Mouse (Mus musculus) neural tube, embryonic 14.5 days (tissue): ENCODE measurements around the gene Mtcl1. TPM values are rescaled to one million over a fixed set of nuclear protein-coding genes. Genes with fewer than 3 reads are reported as not detected.

ENCODE experiments used
- ATAC-seq: fragments of 200-750 bp; cut with Nextera tagmentation; 2 replicates; pipeline ENCODE4 v1.8.0; 2017; ENCODE audit warnings: low read depth, mild to moderate bottlenecking, moderate TSS enrichment, moderate library complexity
- H3K27ac ChIP-seq: fragments of 300-500 bp; sonication (generic); 2 replicates; pipeline ENCODE4 v1.5.1; 2014; ENCODE audit warnings: low read depth, mild to moderate bottlenecking, control low read depth, low read length, moderate library complexity, mixed read lengths
- H3K27me3 ChIP-seq: fragments of 300-500 bp; sonication (generic); 2 replicates; pipeline ENCODE4 v1.6.1; 2014; ENCODE audit warnings: low read length; ENCODE audit not compliant: control insufficient read depth, insufficient read depth
- H3K36me3 ChIP-seq: fragments of 300-500 bp; sonication (generic); 2 replicates; pipeline ENCODE4 v1.6.1; 2014; ENCODE audit warnings: low read length, mixed read lengths; ENCODE audit not compliant: control insufficient read depth, insufficient read depth
- H3K4me1 ChIP-seq: fragments of 300-500 bp; sonication (generic); 2 replicates; pipeline ENCODE4 v1.6.1; 2014; ENCODE audit warnings: low read length; ENCODE audit not compliant: control insufficient read depth, insufficient read depth
- H3K4me2 ChIP-seq: fragments of 300-500 bp; sonication (generic); 2 replicates; pipeline ENCODE4 v1.6.1; 2014; ENCODE audit warnings: mild to moderate bottlenecking, low read depth, low read length, control low read depth
- H3K4me3 ChIP-seq: fragments of 300-500 bp; sonication (generic); 2 replicates; pipeline ENCODE4 v1.5.1; 2014; ENCODE audit warnings: low read depth, low read length, control low read depth, mixed read lengths
- H3K9ac ChIP-seq: fragments of 300-500 bp; sonication (generic); replicated peaks from 2 replicates; pipeline ENCODE4 v1.6.1; 2014; ENCODE audit warnings: low read depth, mild to moderate bottlenecking, control low read depth, low read length, mixed read lengths
- H3K9me3 ChIP-seq: fragments of 300-500 bp; sonication (generic); 2 replicates; pipeline ENCODE4 v1.6.1; 2016; ENCODE audit warnings: low read length; ENCODE audit not compliant: control insufficient read depth
- WGBS: fragments of 180-500 bp; shearing (Covaris S2); extraction: QIAGEN DNeasy Blood & Tissue Kit; methylation state at CpG from one replicate; pipeline ENCODE4 v1.1.7; 2014; 5-methylcytosine and 5-hydroxymethylcytosine counted together
- polyA plus RNA-seq: library from polyadenylated mRNA; unstranded; fragments of >200 nt; fragmentation: Nextera tagmentation; extraction: Ambion mirVana; gene quantifications from 2 replicates; pipeline ENCODE4 v1.2.1, GENCODE M21; 2014

Gene Mtcl1
- polyA plus RNA-seq, 1 experiment from 2014 or later, result 33.4 TPM

DNA sequence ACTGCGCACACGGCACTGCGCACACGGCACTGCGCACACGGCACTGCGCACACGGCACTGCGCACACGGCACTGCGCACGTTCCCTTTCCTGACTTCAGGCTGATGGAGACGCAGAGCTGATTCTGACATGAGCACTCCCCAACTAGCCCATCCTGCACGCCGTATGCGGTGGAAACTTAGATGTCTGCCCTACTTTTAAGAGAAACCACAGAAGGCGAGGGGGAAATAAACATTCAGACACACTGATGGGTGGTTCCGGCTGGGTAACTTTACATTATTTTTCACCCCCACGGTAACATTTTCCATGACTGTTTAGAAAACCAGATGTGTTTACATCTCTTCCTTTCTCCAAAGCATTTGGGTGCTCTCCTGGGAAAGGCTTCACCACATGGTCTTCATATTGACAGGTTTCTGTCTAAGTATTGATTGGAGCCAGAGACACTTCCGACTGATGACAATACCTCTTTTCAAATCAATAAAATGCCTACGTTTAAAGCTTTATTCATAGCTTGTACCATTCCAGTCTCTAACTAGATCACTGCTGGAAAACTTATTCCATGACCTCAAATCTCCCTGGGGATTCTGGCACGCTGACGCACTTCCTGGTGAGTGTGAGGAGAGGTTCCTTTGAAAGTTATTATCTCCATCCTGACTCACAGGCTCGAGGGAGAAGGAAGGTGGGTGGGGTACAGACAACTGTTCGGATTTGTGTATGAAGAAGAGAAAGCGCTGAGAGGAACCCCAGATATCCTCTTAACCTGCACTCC lies 84.8 kb downstream of the Mtcl1 start:
- Histone ChIP-seq H3K4me2 (no peak overlapping the region), H3K36me3 (no peaks in the 10 kb centered on the region)

DNA sequence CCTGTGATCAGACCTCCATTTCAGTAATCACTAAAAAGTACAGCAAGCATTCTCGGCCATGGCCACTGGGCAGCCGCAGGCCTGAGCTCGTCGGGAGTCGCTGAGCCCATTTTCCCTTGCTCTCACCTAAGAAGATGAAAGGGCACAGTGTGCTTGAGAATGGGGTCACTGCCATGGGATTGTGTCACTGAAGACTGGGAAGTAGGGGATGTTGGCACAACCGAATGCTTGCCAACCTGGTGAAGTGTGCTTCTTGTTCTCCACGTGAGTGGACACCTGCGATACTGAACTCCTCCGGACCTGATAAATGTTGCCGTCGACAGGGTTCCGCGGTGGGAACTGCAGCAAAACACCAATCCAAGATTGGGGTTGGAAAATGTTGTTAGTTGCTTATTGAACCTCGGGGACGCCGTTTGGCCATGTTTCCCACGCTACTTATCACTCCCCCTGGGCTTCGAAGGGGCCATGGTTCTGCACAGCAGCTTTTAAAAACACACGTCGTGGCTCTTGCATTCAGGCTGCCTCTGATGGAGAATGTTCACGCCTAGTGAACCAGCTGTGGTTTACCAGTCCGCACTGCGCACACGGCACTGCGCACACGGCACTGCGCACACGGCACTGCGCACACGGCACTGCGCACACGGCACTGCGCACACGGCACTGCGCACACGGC lies 85.6 kb downstream of the Mtcl1 start:
- no peak overlapping the region for H3K27ac ChIP-seq
- no peaks in the 10 kb centered on the region for H3K36me3 ChIP-seq
- H3K27me3 ChIP-seq, result no peaks in the 10 kb centered on the region
- no peak overlapping the region for H3K4me3 ChIP-seq
- no peaks in the 10 kb centered on the region for H3K9me3 ChIP-seq
- H3K4me1 ChIP-seq, result no peaks in the 10 kb centered on the region
- no peak for ATAC-seq
- H3K9ac ChIP-seq, result no peak overlapping the region
- WGBS, result 94% methylated on average over 33 of the region's 36 CpGs
- no peak overlapping the region for H3K4me2 ChIP-seq

More for the DNA sequence above, 84.8 kb downstream of the Mtcl1 start:
- no peak overlapping the region for H3K27ac ChIP-seq
- no peak overlapping the region for H3K9ac ChIP-seq
- no peaks in the 10 kb centered on the region for H3K9me3 ChIP-seq
- no peaks in the 10 kb centered on the region for H3K27me3 ChIP-seq
- H3K4me3 ChIP-seq, result no peak overlapping the region
- H3K4me1 ChIP-seq, result no peaks in the 10 kb centered on the region
- WGBS, result 82% methylated on average over 25 of the region's 26 CpGs
- no peak for ATAC-seq

DNA sequence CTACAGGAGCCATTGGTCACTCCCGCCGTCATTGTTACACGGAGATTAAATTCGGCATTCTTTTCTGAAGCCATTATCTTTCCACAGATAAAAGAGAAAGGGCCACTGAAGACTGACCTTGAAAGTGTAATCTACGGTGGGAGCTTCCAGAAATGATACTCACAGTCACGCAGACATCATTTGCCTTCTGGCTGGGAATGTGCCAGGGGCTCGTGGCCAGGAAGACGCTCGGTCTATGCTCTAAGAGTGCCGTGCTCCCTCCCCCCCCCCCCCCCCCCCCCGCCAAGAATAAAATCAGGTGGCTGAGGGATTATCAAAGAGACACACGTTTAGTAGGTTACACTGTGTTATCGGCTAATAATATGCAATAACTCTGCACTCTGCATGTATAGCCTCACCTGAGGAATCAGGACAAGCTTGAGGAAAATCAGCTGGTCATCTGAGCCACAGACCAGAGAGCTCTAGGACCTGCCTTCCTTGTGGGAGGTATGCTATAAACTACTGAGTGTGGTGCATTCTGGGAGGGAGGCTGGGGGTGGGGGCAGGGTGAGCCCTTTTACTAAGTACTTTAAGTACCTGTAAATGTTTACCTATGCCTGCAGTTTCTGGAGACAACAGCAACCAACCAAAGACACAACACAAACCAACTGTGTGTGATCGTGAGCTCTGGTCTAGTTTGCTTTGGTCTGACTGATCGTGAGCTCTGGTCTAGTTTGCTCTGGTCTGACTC lies 87.1 kb downstream of the Mtcl1 start:
- H3K4me3 ChIP-seq, result no peak overlapping the region
- ATAC-seq, result no peak
- no peaks in the 10 kb centered on the region for H3K36me3 ChIP-seq

DNA sequence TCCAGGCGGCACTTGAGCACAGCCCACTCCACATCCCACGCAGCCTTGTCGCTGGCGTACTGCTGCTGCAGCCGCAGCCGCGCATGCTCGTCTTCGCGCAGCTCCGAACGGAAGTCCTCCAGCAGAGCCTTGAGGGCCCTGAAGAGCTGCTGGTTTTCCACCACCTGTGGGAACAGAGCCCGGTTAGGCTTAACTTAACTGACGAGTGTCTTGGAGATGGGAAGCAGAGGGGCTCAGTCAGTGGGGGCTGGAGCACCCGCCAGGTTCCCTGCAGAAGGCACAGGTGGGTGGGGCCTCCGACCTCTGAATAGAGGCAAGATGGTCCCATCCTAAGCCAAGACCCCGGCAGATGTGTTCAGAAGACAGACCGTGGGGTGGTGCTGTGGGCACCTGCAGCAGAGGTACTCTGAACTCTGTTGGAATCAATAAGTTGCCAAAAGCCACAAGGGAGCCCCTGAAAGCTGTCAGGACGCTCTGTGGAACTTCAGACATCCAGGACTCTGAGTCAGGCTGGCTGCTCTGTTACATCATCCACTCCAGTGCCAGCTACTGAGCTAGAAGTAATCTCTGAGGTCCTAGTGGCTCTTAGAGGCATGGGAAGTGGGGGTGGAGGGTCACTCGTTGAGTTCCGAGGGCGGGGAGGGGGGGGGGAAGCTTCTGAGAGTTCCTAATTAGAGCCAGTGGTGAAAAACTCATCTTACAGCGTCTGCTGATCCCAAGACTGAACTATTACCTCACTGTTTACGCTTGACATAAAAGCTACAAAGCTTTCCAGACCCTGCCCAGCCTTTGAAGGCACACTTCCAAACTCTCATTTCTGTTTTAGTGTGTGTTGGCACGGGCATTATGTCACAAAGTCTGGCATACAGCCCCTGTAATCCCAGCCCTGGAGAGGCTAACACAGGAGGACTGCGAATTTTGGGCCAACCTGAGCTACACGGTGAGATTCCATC lies 91.2 kb downstream of the Mtcl1 start:
- Histone ChIP-seq H3K4me2 (no peak overlapping the region), H3K9me3 (no peaks in the 10 kb centered on the region), H3K27ac (no peak overlapping the region), H3K4me3 (no peak overlapping the region), H3K9ac (no peak overlapping the region), H3K4me1 (0 out of 2 replicates have a peak, but pooled peaks cover under 1% of the 10 kb centered on the region), H3K36me3 (peaks cover 13% of the 10 kb centered on the region; the same call in 1 of the 2 replicates), H3K27me3 (no peaks in the 10 kb centered on the region)
- WGBS, result 83% methylated on average over 27 of the region's 27 CpGs
- ATAC-seq, result no peak

More for the DNA sequence above, 87.1 kb downstream of the Mtcl1 start:
- Histone ChIP-seq H3K4me2 (no peak overlapping the region), H3K4me1 (no peaks in the 10 kb centered on the region), H3K9ac (no peak overlapping the region), H3K27ac (no peak overlapping the region), H3K27me3 (no peaks in the 10 kb centered on the region), H3K9me3 (no peaks in the 10 kb centered on the region)
- WGBS, result 80% methylated on average over 14 of the region's 15 CpGs

DNA sequence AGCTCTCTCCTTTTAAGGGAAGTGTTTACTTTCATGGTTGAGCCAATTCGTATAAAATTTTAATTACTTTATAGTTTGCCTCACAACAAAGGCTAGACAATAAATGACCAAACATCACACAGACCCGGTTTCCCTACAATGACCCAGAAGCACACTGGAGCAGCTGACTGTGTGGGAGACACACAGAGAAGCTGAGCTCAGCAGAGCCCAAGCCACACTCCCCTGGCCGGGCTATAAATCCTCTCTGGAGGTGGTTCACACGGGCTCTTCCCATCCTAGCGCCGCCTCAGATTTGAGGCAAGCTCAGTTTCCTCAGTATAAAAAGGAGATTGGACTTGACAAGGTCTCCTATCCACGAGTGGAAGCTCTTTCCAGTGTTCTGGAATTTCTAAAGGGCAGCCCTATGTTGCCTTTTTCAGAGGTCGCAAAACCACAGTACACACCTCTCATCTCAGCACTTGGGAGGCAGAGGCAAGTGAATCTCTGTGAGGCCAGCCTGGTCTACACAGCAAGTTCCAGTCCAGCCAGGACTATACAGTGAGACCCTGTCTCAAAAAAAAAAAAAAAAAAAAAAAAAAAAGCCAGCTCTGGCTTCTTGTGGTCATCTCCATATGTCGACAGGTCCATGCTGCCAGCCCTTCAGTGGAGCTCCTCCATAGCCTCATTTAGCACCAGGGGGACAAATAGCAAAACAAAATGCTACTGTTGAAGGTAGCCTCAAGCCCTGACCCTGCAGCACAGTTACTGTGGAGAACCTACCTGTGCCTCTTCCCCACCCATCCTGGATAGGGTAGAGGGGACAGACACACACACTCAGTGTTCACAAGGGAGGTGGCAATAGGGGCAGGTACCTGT lies 92.2 kb downstream of the Mtcl1 start:
- Histone ChIP-seq H3K9me3 (no peaks in the 10 kb centered on the region), H3K27ac (0 out of 2 replicates have a peak overlapping the region, but pooled peaks have one; percentile 10), H3K27me3 (no peaks in the 10 kb centered on the region), H3K4me2 (no peak overlapping the region), H3K9ac (no peak overlapping the region), H3K36me3 (peaks cover 13% of the 10 kb centered on the region; the same call in 1 of the 2 replicates), H3K4me1 (0 out of 2 replicates have a peak, but pooled peaks cover 2% of the 10 kb centered on the region), H3K4me3 (no peak overlapping the region)
- ATAC-seq, result no peak
- WGBS, result 49% methylated on average over 9 of the region's 9 CpGs

DNA sequence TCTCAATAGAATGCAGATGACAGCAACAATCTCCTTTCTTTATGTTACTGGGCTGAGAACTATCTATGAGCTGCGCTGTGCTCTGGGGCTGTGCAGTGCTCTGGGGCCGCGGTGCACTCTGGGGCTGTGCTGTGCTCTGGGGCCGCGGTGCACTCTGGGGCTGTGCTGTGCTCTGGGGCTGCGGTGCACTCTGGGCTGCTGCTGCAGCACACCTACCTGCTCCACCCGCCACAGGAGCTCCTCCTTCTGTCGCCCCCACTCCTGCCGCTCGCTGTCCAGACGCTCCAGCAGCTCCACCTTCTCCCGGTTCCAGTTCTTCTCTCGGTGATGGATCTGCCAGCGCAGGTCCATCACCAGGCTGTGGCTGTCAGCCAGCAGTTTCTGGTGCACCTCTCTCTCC lies 95.6 kb downstream of the Mtcl1 start:
- 93% methylated on average over 14 of the region's 14 CpGs for WGBS

DNA sequence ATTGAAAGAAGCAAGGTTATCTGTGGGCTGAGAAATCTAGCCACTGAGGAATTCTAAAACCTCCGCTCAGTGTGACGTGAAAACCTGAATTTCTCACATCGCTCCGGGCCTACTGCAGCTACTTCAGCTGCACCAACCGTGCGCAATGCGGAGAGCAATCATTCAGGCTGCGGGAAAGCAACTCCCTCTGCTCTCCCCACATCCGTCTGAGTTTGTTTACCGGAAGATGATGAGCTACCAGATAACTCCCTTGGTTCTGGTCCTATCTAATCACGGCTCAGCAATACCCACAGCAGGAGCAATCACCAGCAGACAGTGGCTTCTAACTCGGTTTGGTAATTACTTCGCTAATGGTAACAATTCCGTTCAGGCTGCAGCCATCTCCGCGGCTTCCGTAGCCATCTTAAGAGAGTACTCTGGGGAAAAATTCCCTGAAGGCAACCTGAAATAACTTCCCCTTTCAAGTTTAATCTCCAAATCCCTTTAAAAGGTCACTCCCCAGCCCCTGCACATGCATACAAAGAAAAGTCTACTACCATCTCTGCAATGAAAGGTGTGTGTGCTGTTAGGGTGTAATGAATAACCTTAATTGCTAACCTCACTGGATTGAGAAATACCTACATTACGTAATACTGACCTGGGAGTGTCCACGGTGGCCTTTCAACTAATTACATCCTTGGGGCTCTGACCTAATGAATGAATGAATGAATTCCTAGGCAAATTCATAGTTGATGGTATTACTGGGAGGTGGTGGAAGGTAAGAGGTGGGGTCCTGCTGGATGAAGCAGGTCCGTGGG lies 96.5 kb downstream of the Mtcl1 start:
- Histone ChIP-seq H3K4me2 (no peak overlapping the region), H3K36me3 (peaks cover 13% of the 10 kb centered on the region; the same call in 1 of the 2 replicates), H3K9me3 (no peaks in the 10 kb centered on the region), H3K27me3 (no peaks in the 10 kb centered on the region), H3K4me3 (no peak overlapping the region), H3K27ac (no peak overlapping the region), H3K9ac (no peak overlapping the region), H3K4me1 (0 out of 2 replicates have a peak, but pooled peaks cover 2% of the 10 kb centered on the region)
- WGBS, result 54% methylated on average over 20 of the region's 20 CpGs
- ATAC-seq, result peak; percentile 29; the same call in 1 of the 2 replicates

More for the DNA sequence above, 95.6 kb downstream of the Mtcl1 start:
- H3K4me1 ChIP-seq, result 0 out of 2 replicates have a peak, but pooled peaks cover 2% of the 10 kb centered on the region
- no peak overlapping the region for H3K9ac ChIP-seq
- H3K27ac ChIP-seq, result no peak overlapping the region
- H3K27me3 ChIP-seq, result no peaks in the 10 kb centered on the region
- ATAC-seq, result peak; percentile 46; the same call in 1 of the 2 replicates
- no peak overlapping the region for H3K4me2 ChIP-seq
- no peaks in the 10 kb centered on the region for H3K9me3 ChIP-seq
- no peak overlapping the region for H3K4me3 ChIP-seq
- H3K36me3 ChIP-seq, result peaks cover 13% of the 10 kb centered on the region; the same call in 1 of the 2 replicates
